Mouse (Mus musculus): Measurements from ENCODE around the gene Srrm3. TPM values are rescaled to one million over a fixed set of nuclear protein-coding genes. Genes with fewer than 3 reads are reported as not detected.

Gene Srrm3
- total RNA-seq, 1 experiment from 2014 or later: 2.7 TPM

DNA sequence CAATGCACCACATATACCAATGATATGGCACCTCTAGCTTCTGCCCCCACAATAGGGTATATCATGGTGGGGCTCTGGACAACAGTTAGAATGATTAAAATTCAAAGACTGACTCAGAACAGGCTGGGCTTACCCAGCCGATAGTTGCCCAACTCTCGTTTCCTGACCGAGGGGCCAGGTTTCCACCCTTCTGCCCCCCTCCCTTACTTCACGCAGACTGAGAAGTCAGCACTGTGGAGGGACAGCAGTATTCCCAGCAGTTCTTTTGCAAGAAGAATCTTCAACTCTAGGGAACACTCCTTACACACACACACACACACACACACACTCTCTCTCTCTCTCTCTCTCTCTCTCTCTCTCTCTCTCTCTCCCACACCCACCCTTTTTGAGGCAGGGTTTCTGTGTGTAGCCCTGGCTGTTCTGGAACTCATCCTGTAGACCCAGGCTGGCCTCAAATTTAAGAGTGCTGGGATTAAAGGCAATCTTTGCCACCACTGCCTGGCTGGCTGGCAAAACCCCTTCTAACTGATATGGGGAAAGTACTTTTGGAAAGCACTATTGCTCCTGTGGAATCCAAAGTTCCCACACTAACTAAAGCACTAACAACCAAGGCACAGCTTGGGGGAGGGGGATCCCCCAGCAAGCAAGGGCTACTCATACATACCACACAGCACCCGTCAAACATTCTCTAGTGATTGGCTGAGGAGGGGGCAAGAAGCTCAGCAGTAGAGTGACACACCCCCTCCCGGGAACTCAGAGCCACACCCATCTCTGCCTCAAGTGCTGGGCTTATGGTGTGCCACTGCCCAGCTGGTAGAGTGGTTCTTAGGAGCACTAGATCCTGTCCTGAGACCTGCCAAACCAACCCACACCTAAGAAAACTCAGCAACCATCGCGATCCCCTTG is 98.9 kb downstream of the Srrm3 start:
- peak; percentile 43 for DNase-seq

DNA sequence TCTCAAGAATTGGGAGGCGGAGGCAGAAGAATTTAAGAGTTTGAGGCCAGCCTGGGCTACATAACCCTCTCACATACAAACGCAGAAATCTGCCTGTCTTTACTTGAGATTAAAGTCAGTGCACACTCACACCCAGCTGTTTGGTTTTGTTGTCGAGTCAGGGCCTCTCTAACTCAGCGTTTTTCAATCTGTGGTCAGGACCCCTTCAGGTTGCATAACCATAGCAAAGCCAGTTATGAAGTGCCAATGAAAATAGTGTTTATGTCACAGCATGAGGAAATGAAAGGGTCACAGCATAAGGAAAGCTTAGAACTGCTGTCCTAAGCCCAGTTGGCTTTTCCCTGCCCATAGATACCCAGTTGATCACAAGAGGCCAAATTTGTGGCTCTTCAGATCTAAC is 100.2 kb downstream of the Srrm3 start:
- DNase-seq: no peak

- DNase-seq: peak; percentile 87
These were observed 100.6 kb downstream of the Srrm3 start for GRCm38 (mm10) chr5:135907256-135907655.

DNA sequence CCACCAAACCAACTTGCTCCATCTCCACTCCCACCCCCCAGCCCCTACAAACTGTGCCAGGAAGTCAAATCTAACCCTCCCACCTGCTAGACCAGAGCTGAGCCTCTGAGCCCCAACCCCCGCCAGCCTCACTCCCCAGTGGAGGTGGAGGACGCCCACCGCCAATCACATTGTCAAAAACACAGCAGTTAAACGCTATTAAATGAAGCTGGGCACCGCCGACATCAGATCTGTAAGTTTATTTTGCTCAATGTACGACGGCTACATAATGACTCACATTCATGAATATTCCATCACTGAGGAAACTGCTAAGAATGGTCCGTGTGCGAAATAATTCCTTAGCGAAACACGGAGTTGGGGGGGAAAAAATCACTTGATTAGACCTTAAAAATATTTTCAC is 101.5 kb downstream of the Srrm3 start:
- no peak for DNase-seq

- no peak for DNase-seq
These were observed 102.3 kb downstream of the Srrm3 start for GRCm38 (mm10) chr5:135908989-135909388.

GRCm38 (mm10) chr5:135909646-135910045 is 103.0 kb downstream of the Srrm3 start:
- peak; percentile 56 for DNase-seq

DNA sequence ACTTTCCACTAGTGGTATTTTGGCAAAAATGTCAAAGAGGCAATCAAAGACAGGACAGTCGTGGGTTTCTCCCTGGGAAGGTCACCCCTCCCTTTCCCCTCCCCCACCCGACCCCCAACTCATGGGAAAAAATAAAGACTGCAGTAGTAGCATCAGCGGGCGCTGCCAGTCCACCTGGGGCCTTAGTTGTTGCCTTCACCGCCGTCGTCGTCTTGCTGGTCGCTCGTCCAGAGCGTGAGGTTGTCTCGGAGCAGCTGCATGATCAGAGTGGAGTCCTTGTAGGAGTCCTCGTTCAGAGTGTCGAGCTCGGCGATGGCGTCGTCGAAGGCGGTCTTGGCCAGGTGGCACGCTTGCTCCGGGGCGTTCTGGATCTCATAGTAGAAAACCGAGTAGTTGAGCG is 104.1 kb downstream of the Srrm3 start:
- DNase-seq: no peak

GRCm38 (mm10) chr5:135911633-135912220 is 105.0 kb downstream of the Srrm3 start:
- no peak for DNase-seq

- DNase-seq: no peak
These were observed 106.5 kb downstream of the Srrm3 start for GRCm38 (mm10) chr5:135913201-135913600.

GRCm38 (mm10) chr5:135914156-135914555 is 107.5 kb downstream of the Srrm3 start:
- peak; percentile 74 for DNase-seq

DNA sequence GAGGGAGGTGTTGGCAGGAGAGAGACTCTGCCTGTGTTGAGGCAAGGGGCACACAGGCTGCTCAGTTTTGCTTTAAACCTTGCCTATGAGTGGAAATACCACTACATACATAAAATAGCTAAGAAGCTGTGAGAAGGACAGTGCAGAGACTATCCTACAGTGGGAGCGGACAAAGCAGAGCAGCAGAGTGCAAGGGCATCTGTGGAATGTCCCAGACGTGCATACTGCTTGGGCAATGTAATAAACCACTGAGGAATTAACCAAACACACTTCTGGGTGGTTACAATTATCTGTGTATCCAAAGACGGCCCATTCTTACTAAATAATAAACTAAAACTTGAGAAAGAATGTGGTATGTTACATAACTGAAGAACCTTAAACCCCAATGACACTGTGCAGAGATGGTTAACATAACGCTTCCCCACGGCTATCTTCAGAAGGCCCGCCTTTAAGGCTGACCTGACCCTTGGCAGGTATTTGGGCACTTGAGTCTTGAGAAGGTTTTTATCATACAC is 109.4 kb downstream of the Srrm3 start:
- DNase-seq: no peak

GRCm38 (mm10) chr5:135916601-135917000 is 109.9 kb downstream of the Srrm3 start:
- DNase-seq: peak; percentile 76

DNA sequence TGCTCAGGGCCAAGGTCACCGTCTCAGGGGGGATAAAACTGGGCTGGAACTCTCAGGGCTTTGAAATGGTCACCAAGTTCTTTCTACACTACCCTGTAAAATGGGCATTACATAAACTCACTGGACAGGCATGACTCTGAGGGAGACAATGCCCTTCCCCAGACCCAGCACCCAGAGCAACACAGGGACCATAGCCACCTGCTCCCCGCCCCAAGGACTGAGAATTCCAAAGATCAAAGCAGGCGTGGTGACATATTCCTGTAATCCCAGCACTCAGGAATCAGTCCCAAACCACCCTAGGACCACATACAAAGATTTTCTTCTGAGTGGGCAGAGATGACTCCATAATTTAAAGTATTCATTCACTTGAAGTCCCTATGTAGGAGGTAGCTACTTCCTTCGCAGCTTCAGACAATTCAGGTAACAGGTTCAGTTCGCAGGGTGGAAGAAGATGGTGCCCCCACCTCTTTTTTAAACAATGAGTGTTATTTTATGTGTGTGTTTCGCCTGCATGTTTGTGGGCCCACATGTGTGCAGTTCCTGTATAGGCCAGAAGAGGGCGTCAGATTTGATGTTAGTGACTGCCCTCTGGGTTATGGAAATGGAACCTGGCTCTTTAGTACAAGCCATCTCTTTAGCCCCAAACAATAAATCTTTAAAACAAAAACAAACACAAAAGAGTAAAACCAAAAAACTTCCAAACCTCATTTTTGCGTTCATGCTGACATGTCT is 110.8 kb downstream of the Srrm3 start:
- DNase-seq: no peak

DNA sequence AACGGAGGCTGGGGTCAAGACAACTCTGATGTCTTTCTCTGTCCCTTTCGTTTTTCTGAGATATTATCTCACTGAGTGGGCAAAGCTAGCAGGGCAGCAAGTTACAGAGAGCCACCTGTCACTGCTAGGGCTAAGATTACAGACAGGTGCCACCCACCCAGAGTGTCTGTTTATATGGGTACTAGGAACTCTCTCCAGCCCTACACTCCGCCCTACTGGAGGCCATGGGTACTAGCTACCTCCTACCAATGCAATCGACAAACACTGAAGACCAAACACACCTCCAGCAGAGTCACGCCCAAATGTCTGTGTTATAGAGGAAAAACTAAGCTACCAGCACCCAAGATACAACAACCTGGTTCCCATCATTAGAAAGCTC is 111.4 kb downstream of the Srrm3 start:
- DNase-seq: no peak

DNA sequence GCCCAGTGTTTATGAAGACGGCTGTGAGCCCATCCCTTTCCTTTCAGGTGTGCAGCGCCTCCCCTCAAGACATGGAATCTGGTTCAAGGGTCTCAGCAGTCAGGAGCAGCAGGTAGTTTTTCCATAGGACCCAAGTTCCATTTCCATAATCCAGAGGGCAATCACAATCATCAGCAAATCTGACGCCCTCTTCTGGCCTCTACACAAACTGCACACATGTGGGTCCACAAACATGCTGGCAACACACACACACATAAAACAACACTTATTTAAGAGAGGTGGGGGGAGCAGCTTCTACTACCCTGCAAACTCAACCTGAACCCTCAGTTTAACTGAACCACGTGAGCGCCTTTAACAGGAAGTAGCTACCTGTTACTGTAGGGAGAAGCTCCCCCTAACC is 111.9 kb downstream of the Srrm3 start:
- DNase-seq: no peak

DNA sequence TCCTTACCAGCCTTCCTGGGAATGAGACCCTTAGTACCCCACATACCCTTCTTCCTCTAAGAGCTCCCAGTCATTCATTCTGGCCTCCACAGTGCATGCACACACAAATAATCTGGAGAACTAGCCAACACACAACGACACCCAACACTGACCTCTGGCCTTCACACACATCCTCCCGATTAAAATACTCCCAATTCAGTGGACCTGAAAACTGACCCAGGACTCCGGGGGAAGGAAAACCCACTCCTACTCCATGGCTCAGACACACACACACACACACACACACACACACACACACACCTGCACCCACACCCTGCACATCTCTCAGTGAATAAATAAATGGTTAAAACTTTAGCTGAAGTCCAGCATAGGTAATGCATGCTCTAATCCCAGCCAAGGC is 113.2 kb downstream of the Srrm3 start:
- DNase-seq: no peak

GRCm38 (mm10) chr5:135923901-135924300 is 117.2 kb downstream of the Srrm3 start:
- peak; percentile 51 for DNase-seq

Small RNA genes within 50 kb of the gene (microRNA-seq; reads per million reads assigned to microRNA genes)
- gene Gm23268: 0 reads per million in 2 experiments

Other genes starting within 250 kb of the Srrm3 start
- gene Ccl26, start 243.3 kb upstream of the Srrm3 start, total RNA-seq (2021): not detected in 2 replicates
- gene Ccl24, start 233.8 kb upstream of the Srrm3 start, total RNA-seq (2021): 1.6 and 3.1 TPM in 2 replicates
- 34.2 and 34.8 TPM in 2 replicates for gene Rhbdd2, start 174.3 kb upstream of the Srrm3 start, total RNA-seq (2021)
- gene Por, start 136.9 kb upstream of the Srrm3 start, total RNA-seq (2021): 190 and 216 TPM in 2 replicates
- 26.8 and 45.4 TPM in 2 replicates for gene Tmem120a, start 62.4 kb upstream of the Srrm3 start, total RNA-seq (2021)
- 0.30 and 0.37 TPM in 2 replicates for gene Styxl1, start 28.5 kb upstream of the Srrm3 start, total RNA-seq (2021)
- gene Mdh2, start 28.4 kb upstream of the Srrm3 start, total RNA-seq (2021): 957 and 984 TPM in 2 replicates
- 64.7 and 97.7 TPM in 2 replicates for gene Hspb1, start 81.0 kb downstream of the Srrm3 start, total RNA-seq (2021)
- gene Ywhag, start 127.7 kb downstream of the Srrm3 start, total RNA-seq (2021): 462 and 482 TPM in 2 replicates
- 2.1 and 3.1 TPM in 2 replicates for gene Ssc4d, start 167.6 kb downstream of the Srrm3 start, total RNA-seq (2021)
- not detected in 2 replicates for gene Zp3, start 173.2 kb downstream of the Srrm3 start, total RNA-seq (2021)
- 15.4 and 15.5 TPM in 2 replicates for gene Dtx2, start 187.9 kb downstream of the Srrm3 start, total RNA-seq (2021)
- 8.2 and 11.7 TPM in 2 replicates for gene Upk3b, start 231.6 kb downstream of the Srrm3 start, total RNA-seq (2021)
- gene Upk3bl, start 247.6 kb downstream of the Srrm3 start, total RNA-seq (2021): not detected in 2 replicates